Mouse (Mus musculus): ENCODE measurements around the gene Dnajc7. TPM values are rescaled to one million over a fixed set of nuclear protein-coding genes. Genes with fewer than 3 reads are reported as not detected.

Dnajc7 gene
- polyA plus RNA-seq, 1 experiment from 2014 or later, result 289 TPM

GRCm38 (mm10) chr11:100557563-100557962 lies 62.4 kb downstream of the Dnajc7 start:
- ATAC-seq, result no peak
- no peak overlapping the region for H3K4me3 ChIP-seq (ENCODE audit: low read depth, low read length)
- H3K36me3 ChIP-seq (ENCODE audit: control insufficient read depth, insufficient read depth, low read length), result no peaks in the 10 kb centered on the region
- no peak overlapping the region for H3K27ac ChIP-seq (ENCODE audit: low read length)
- H3K9me3 ChIP-seq (replicated peaks; ENCODE audit: control insufficient read depth, low read length, poor library complexity, severe bottlenecking), result no peaks in the 10 kb centered on the region
- no peak overlapping the region for H3K9ac ChIP-seq (ENCODE audit: low read depth, low read length)
- WGBS, result 80% methylated on average over 3 of the region's 3 CpGs
- H3K4me2 ChIP-seq (ENCODE audit: low read length), result no peak overlapping the region
- H3K27me3 ChIP-seq (ENCODE audit: control insufficient read depth, insufficient read depth, low read depth, low read length), result no peaks in the 10 kb centered on the region
- no peaks in the 10 kb centered on the region for H3K4me1 ChIP-seq (ENCODE audit: control insufficient read depth, insufficient read depth, low read length)

- H3K27me3 ChIP-seq (ENCODE audit: control insufficient read depth, insufficient read depth, low read depth, low read length), result no peaks in the 10 kb centered on the region
- peak overlapping the region; percentile 22; the same call in 1 of the 2 replicates for H3K4me2 ChIP-seq (ENCODE audit: low read length)
- no peaks in the 10 kb centered on the region for H3K4me1 ChIP-seq (ENCODE audit: control insufficient read depth, insufficient read depth, low read length)
- no peak for ATAC-seq
- H3K9ac ChIP-seq (ENCODE audit: low read depth, low read length), result no peak overlapping the region
- H3K9me3 ChIP-seq (replicated peaks; ENCODE audit: control insufficient read depth, low read length, poor library complexity, severe bottlenecking), result no peaks in the 10 kb centered on the region
- no peak overlapping the region for H3K27ac ChIP-seq (ENCODE audit: low read length)
- H3K36me3 ChIP-seq (ENCODE audit: control insufficient read depth, insufficient read depth, low read length), result no peaks in the 10 kb centered on the region
- 17% methylated on average over 11 of the region's 11 CpGs for WGBS
- no peak overlapping the region for H3K4me3 ChIP-seq (ENCODE audit: low read depth, low read length)
These were observed 64.4 kb downstream of the Dnajc7 start for GRCm38 (mm10) chr11:100555583-100555982.

- Histone ChIP-seq H3K9me3 (replicated peaks; ENCODE audit: control insufficient read depth, low read length, poor library complexity, severe bottlenecking) (no peaks in the 10 kb centered on the region), H3K27ac (ENCODE audit: low read length) (no peak overlapping the region), H3K36me3 (ENCODE audit: control insufficient read depth, insufficient read depth, low read length) (no peaks in the 10 kb centered on the region), H3K4me3 (ENCODE audit: low read depth, low read length) (no peak overlapping the region), H3K9ac (ENCODE audit: low read depth, low read length) (no peak overlapping the region), H3K27me3 (ENCODE audit: control insufficient read depth, insufficient read depth, low read depth, low read length) (no peaks in the 10 kb centered on the region; the same call in 1 of the 2 replicates), H3K4me2 (ENCODE audit: low read length) (no peak overlapping the region), H3K4me1 (ENCODE audit: control insufficient read depth, insufficient read depth, low read length) (no peaks in the 10 kb centered on the region)
- 82% methylated on average over 4 of the region's 4 CpGs for WGBS
- no peak for ATAC-seq
These were observed 67.1 kb downstream of the Dnajc7 start for GRCm38 (mm10) chr11:100552842-100553241.

- peaks cover 7% of the 10 kb centered on the region for H3K4me1 ChIP-seq (ENCODE audit: control insufficient read depth, insufficient read depth, low read length)
- H3K27me3 ChIP-seq (ENCODE audit: control insufficient read depth, insufficient read depth, low read depth, low read length), result no peaks in the 10 kb centered on the region; the same call in 1 of the 2 replicates
- H3K9ac ChIP-seq (ENCODE audit: low read depth, low read length), result no peak overlapping the region
- H3K36me3 ChIP-seq (ENCODE audit: control insufficient read depth, insufficient read depth, low read length), result no peaks in the 10 kb centered on the region
- H3K9me3 ChIP-seq (replicated peaks; ENCODE audit: control insufficient read depth, low read length, poor library complexity, severe bottlenecking), result no peaks in the 10 kb centered on the region
- no peak overlapping the region for H3K27ac ChIP-seq (ENCODE audit: low read length)
- no peak for ATAC-seq
- H3K4me2 ChIP-seq (ENCODE audit: low read length), result no peak overlapping the region
- H3K4me3 ChIP-seq (ENCODE audit: low read depth, low read length), result no peak overlapping the region
- 77% methylated on average over 6 of the region's 6 CpGs for WGBS
These were observed 69.9 kb downstream of the Dnajc7 start for GRCm38 (mm10) chr11:100550101-100550500.

- WGBS, result 90% methylated on average over 8 of the region's 8 CpGs
- H3K36me3 ChIP-seq (ENCODE audit: control insufficient read depth, insufficient read depth, low read length), result no peaks in the 10 kb centered on the region
These were observed 70.5 kb downstream of the Dnajc7 start for GRCm38 (mm10) chr11:100549466-100549865.

GRCm38 (mm10) chr11:100548141-100548540 lies 71.8 kb downstream of the Dnajc7 start:
- WGBS, result 85% methylated on average over 6 of the region's 6 CpGs
- Histone ChIP-seq H3K4me1 (ENCODE audit: control insufficient read depth, insufficient read depth, low read length) (peaks cover 13% of the 10 kb centered on the region), H3K9ac (ENCODE audit: low read depth, low read length) (no peak overlapping the region), H3K36me3 (ENCODE audit: control insufficient read depth, insufficient read depth, low read length) (no peaks in the 10 kb centered on the region), H3K27me3 (ENCODE audit: control insufficient read depth, insufficient read depth, low read depth, low read length) (no peaks in the 10 kb centered on the region; the same call in 1 of the 2 replicates), H3K4me3 (ENCODE audit: low read depth, low read length) (no peak overlapping the region), H3K4me2 (ENCODE audit: low read length) (no peak overlapping the region), H3K9me3 (replicated peaks; ENCODE audit: control insufficient read depth, low read length, poor library complexity, severe bottlenecking) (no peaks in the 10 kb centered on the region), H3K27ac (ENCODE audit: low read length) (no peak overlapping the region)
- ATAC-seq, result no peak

More at GRCm38 (mm10) chr11:100549466-100549865, 70.5 kb downstream of the Dnajc7 start:
- no peak overlapping the region for H3K4me3 ChIP-seq (ENCODE audit: low read depth, low read length)
- H3K9ac ChIP-seq (ENCODE audit: low read depth, low read length), result no peak overlapping the region
- no peaks in the 10 kb centered on the region for H3K9me3 ChIP-seq (replicated peaks; ENCODE audit: control insufficient read depth, low read length, poor library complexity, severe bottlenecking)
- no peaks in the 10 kb centered on the region; the same call in 1 of the 2 replicates for H3K27me3 ChIP-seq (ENCODE audit: control insufficient read depth, insufficient read depth, low read depth, low read length)
- no peak overlapping the region for H3K4me2 ChIP-seq (ENCODE audit: low read length)
- ATAC-seq, result no peak
- peaks cover 13% of the 10 kb centered on the region for H3K4me1 ChIP-seq (ENCODE audit: control insufficient read depth, insufficient read depth, low read length)
- no peak overlapping the region for H3K27ac ChIP-seq (ENCODE audit: low read length)

- Histone ChIP-seq H3K9me3 (replicated peaks; ENCODE audit: control insufficient read depth, low read length, poor library complexity, severe bottlenecking) (no peaks in the 10 kb centered on the region), H3K27me3 (ENCODE audit: control insufficient read depth, insufficient read depth, low read depth, low read length) (no peaks in the 10 kb centered on the region; the same call in 1 of the 2 replicates), H3K4me1 (ENCODE audit: control insufficient read depth, insufficient read depth, low read length) (peaks cover 13% of the 10 kb centered on the region), H3K4me3 (ENCODE audit: low read depth, low read length) (no peak overlapping the region), H3K27ac (ENCODE audit: low read length) (no peak overlapping the region), H3K4me2 (ENCODE audit: low read length) (no peak overlapping the region), H3K9ac (ENCODE audit: low read depth, low read length) (no peak overlapping the region), H3K36me3 (ENCODE audit: control insufficient read depth, insufficient read depth, low read length) (no peaks in the 10 kb centered on the region)
- no peak for ATAC-seq
- WGBS, result 89% methylated on average over 6 of the region's 6 CpGs
These were observed 73.0 kb downstream of the Dnajc7 start for GRCm38 (mm10) chr11:100546955-100547354.

- no peaks in the 10 kb centered on the region for H3K9me3 ChIP-seq (replicated peaks; ENCODE audit: control insufficient read depth, low read length, poor library complexity, severe bottlenecking)
- H3K4me2 ChIP-seq (ENCODE audit: low read length), result peak overlapping the region; percentile 65
- WGBS, result 23% methylated on average over 7 of the region's 7 CpGs
- peak overlapping the region; percentile 51 for H3K27ac ChIP-seq (ENCODE audit: low read length)
- no peaks in the 10 kb centered on the region for H3K36me3 ChIP-seq (ENCODE audit: control insufficient read depth, insufficient read depth, low read length)
- peak overlapping the region; percentile 54 for H3K9ac ChIP-seq (ENCODE audit: low read depth, low read length)
- peaks cover 13% of the 10 kb centered on the region for H3K4me1 ChIP-seq (ENCODE audit: control insufficient read depth, insufficient read depth, low read length)
- ATAC-seq, result peak; percentile 51; the same call in 1 of the 2 replicates
- peak overlapping the region; percentile 48 for H3K4me3 ChIP-seq (ENCODE audit: low read depth, low read length)
- no peaks in the 10 kb centered on the region; the same call in 1 of the 2 replicates for H3K27me3 ChIP-seq (ENCODE audit: control insufficient read depth, insufficient read depth, low read depth, low read length)
These were observed 74.3 kb downstream of the Dnajc7 start for GRCm38 (mm10) chr11:100545746-100546085.

GRCm38 (mm10) chr11:100544832-100545745 lies 74.9 kb downstream of the Dnajc7 start, which contains the start of gene Ttc25:
Ttc25 (plus strand) TSS chr11:100545607.
- WGBS, result 4% methylated on average over 28 of the region's 28 CpGs
- Histone ChIP-seq H3K9me3 (replicated peaks; ENCODE audit: control insufficient read depth, low read length, poor library complexity, severe bottlenecking) (no peaks in the 10 kb centered on the region), H3K27me3 (ENCODE audit: control insufficient read depth, insufficient read depth, low read depth, low read length) (no peaks in the 10 kb centered on the region; the same call in 1 of the 2 replicates), H3K4me2 (ENCODE audit: low read length) (peak within 1 kb of the TSS; percentile 65), H3K4me3 (ENCODE audit: low read depth, low read length) (peak within 1 kb of the TSS; percentile 48), H3K4me1 (ENCODE audit: control insufficient read depth, insufficient read depth, low read length) (peaks cover 13% of the 10 kb centered on the region), H3K36me3 (ENCODE audit: control insufficient read depth, insufficient read depth, low read length) (no peaks in the 10 kb centered on the region), H3K27ac (ENCODE audit: low read length) (peak within 1 kb of the TSS; percentile 51), H3K9ac (ENCODE audit: low read depth, low read length) (peak within 1 kb of the TSS; percentile 54)
- ATAC-seq, result peak; percentile 96
